Mouse (Mus musculus): ENCODE results near the gene Tbc1d4. TPM values are rescaled to one million over a fixed set of nuclear protein-coding genes. Genes with fewer than 3 reads are reported as not detected.

The Tbc1d4 gene
- total RNA-seq, 2 experiments from 2014 or later, result 5.7 to 6.2 TPM

DNA sequence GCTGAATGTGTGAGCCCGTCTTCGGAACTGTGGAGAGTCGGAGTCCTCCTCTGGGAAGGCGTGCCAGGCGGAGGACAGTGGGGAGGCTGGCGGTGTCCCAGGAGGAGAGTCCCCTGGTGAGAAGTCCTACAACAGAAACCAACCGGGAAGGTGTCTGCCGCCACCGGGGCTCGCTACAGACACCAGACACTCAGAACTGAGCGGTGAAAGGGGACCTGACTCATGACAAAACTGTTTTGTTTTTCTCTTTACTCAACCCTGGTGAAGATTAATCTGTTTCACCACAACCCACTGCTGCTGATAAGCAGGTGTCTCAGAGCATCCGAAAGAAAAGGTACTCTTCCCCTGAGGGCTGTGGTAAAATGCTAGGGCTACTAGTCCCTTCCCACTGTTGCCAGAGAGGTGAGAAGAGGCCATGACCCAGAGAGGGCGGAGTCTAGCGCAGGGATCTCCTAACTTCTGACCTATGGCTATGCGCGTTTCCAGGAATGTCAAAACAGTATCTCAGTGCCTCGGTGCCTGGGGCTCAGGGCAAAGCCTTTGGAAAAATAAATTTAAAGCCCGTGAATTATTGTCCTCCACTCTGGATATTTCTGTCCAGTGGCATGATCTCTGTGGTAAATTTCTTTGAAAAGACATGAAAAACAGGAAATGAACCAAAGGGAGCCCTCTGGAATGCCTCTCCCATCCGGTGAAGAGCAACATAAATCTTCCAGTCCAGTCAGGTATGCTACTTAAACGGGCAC lies 131.7 kb downstream of the Tbc1d4 start:
- no peak for DNase-seq (ENCODE audit: extremely low spot score in 1 of 2, low spot score in 2 of 2)
- intact Hi-C loops (cut with DNase I), result no loop called here

DNA sequence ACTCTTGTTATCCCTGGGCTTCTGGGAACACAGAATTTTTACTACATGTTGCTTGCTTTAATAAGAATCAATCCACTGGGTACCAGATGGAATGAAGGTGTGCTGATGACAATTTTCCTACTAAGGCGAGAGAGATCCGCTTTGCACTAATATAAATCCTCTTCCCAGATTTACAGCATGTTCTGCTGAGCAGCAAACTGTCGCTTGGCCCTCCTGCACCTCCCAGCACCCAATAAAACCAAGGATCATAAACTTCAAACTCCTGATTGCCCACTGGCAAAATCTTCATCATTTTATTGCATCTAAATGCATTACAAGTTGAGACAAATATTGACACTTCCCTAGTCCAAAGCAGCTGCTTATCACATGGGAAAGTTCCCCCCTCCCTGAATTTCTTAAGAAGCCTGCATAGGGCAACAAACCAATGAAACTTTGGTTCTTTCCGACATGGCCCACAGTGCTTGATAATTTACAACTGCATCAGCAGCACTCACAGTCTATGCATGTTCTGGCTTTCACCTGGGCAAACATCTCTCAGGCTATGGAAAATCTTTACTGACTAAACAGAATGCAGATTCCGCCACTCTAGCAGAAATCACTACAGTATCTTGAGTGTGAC lies 139.4 kb downstream of the Tbc1d4 start:
- no peak for DNase-seq (ENCODE audit: extremely low spot score in 1 of 2, low spot score in 2 of 2)
- intact Hi-C loops (cut with DNase I), result no loop called here

DNA sequence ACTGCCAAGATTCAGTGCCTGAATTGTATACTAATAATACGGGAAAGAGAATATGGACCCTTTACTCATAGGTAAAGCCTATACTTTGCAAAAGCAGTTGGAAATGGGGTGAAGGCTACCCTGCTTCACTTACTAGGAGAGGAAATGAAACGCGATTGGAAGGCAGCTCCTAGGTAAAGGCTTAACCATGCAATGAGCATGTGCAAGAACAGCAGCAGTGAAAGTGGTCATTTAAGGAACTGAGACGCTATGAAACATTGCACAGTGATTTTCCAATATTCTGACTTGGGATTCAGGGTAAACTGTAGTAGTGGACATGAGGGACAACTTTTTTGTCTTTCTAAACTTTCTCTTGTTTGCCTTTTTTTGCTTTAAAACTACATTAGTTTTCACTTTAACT lies 140.8 kb downstream of the Tbc1d4 start:
- DNase-seq (ENCODE audit: extremely low spot score in 1 of 2, low spot score in 2 of 2), result no peak
- intact Hi-C loops (cut with DNase I), result no loop called here

DNA sequence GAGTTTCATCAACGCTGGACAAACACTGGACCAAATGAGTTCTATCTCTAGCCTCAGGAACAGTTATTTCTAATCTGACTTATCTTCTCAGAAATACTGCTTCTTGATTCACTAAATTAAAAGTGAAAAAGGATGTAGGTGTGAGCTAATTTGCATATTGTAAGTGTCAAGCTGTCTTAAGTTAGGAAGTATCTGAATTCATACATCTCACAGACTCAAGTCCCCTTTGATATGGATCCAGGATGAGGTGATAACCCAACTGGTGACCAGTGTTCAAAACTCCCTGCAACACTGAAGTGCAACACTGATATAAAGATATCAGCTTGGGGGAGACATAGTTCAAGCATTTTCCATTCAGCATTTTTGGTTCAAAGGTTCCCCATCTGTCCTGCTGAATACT lies 141.5 kb downstream of the Tbc1d4 start:
- DNase-seq (ENCODE audit: extremely low spot score in 1 of 2, low spot score in 2 of 2), result no peak

DNA sequence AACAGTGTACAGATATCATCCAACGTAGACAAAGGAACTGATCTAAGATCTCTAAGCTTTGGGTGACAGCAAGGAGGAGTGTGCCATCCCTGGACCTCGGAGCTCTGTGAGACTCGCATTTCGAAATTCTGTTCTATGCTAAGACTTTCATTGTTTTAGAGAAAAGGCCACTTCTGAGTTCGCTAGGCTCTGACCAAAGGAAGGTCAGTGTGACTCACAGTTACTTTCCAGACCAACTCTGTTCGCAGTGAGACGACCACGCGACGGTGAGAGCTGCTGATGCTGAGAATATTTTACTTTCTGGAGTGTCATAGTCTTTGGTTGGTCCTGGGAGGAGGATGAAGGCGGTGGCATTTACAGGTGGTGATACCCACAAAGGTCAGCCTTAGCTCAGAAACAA lies 142.5 kb downstream of the Tbc1d4 start:
- DNase-seq (ENCODE audit: extremely low spot score in 1 of 2, low spot score in 2 of 2), result no peak
- intact Hi-C loops (cut with DNase I), result no loop called here

More for the DNA sequence above, 141.5 kb downstream of the Tbc1d4 start:
- intact Hi-C loops (cut with DNase I), result no loop called here

DNA sequence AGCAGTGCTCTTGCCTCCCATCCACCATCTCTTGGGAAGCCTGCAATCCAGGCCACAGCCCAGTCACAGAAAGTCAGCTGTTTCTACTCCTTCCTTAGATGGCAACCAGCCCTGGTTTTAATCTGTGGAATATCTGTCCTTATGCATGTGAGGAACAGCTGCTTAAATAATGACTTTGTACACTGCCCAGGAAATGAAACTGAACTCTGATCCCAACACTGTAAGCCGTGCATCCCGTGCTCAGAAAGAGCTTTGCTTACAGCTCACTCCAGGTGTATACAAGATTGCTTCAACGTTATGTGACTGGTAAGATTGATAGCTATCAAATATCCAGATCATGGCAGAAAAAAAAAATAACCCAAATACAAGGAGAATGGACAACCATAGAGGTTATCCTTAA lies 143.1 kb downstream of the Tbc1d4 start:
- intact Hi-C loops (cut with DNase I), result no loop called here
- DNase-seq (ENCODE audit: extremely low spot score in 1 of 2, low spot score in 2 of 2), result no peak

DNA sequence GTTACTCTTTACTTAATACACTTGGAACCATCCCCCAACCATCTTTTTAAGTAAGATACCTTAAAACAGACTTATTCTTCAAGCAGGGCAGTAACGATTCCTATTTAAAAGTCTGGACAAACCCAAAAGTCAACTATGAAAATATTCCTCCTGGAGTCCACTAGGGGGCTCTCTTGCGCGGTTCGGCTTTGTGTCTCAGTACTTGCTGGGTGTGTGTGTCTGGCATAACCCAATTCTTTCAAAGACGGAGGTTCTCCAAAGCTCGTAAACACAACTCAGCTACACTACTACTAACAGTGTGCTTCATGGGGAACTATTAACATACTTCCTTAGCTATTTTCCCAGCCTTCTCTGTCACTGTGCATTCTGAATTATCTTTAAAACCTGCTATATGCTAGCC lies 148.2 kb downstream of the Tbc1d4 start:
- peak; percentile 16 to 51 for DNase-seq (ENCODE audit: extremely low spot score in 1 of 2, low spot score in 2 of 2)
- intact Hi-C loops (cut with DNase I), result no loop called here

DNA sequence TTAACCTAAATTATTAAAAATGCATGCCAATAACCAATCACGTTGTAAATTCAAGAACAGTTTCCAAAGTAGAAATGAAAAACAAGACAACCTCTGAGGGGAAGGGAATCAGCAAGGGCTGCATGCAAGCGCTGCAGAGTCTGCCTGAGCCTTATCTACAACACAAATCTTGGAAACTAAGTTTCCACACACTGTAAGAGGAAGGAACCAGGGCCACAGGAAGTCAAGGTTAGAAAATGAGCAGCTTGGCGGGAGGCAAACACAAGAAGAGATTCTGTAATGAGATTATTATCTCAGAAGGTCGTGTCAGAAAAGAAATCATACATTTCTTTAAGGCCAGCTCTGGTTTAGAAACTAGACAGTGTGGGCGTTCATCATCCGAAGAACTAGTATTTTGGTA lies 156.1 kb downstream of the Tbc1d4 start:
- intact Hi-C loops (cut with DNase I), result no loop called here
- DNase-seq (ENCODE audit: extremely low spot score in 1 of 2, low spot score in 2 of 2), result no peak

DNA sequence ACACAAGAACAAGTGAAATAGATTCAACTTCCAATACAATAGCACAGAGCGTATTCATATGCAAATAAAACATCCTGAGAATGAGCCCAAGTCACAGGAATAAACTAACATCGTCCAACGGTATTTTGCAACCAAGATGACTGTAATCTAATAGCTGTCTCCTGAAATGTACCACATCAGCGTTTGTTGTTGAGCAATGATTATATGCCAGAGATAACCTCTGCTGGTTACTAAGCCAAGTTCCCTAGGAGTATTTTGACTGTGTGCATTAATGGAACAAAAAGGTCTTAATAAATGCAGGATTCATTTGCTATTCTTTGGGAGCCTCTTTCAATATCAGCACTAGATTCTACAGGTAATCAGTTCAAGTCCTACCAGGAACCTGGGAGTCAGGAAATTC lies 161.1 kb downstream of the Tbc1d4 start:
- intact Hi-C loops (cut with DNase I), result no loop called here
- DNase-seq (ENCODE audit: extremely low spot score in 1 of 2, low spot score in 2 of 2), result no peak

DNA sequence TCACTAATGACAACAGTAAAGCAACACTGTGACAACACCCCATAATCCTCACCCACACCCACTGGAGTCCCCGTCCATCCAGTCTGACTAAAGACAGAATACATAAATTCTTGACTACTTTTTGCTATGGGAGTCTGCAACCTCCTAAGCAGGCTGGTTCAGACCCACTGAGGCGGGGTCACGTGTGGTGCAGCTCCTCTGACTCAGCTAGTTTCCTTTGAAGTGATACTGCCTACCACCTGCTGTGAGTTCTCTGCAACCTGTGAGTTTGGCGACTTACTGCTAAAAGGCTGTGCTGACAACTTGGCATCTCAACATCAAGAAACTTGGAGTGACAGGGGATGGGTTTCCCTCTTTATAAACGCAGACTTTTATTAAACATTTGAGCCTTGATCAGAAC lies 163.8 kb downstream of the Tbc1d4 start:
- intact Hi-C loops (cut with DNase I), result no loop called here
- DNase-seq (ENCODE audit: extremely low spot score in 1 of 2, low spot score in 2 of 2), result no peak

DNA sequence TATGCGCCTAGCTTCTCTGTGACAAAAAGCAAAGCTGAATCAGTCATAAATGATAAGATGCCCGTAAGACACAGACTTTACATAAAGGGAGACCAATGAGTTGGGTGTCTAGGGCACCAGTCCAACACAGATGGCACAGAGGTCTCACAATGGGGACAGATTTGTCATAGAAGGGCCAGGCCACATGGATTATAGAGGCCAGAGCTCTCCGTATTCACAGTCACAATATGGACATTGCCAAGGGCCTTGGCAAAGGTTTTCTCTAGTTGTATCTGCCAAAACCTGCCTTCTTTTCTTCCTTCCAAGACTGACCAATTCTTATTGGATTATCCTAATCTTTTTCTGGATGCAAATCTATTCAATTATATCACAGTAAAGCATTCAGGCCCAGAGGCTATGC lies 171.1 kb downstream of the Tbc1d4 start:
- DNase-seq (ENCODE audit: extremely low spot score in 1 of 2, low spot score in 2 of 2), result no peak
- intact Hi-C loops (cut with DNase I), result no loop called here

DNA sequence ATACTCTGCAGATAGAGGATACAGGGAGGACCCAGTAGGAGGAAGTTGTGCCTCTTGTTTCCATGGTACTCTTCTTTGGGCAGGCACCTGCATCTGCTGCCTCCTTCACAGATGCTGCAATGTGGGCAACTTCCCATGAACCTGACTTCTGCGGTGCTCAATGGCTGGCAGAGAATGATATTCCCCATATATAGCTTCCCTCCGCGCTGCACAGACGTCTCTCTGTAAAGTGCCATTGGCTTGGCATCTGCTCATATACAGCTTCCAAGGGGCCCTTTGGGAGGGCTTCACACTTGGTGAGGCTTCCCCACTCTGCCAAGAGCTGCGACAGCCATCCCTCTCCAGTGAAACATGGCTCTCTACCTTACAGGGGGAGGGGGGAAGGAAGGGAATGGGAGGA lies 178.5 kb downstream of the Tbc1d4 start:
- intact Hi-C loops (cut with DNase I), result no loop called here
- DNase-seq (ENCODE audit: extremely low spot score in 1 of 2, low spot score in 2 of 2), result peak; percentile 11 to 40

DNA sequence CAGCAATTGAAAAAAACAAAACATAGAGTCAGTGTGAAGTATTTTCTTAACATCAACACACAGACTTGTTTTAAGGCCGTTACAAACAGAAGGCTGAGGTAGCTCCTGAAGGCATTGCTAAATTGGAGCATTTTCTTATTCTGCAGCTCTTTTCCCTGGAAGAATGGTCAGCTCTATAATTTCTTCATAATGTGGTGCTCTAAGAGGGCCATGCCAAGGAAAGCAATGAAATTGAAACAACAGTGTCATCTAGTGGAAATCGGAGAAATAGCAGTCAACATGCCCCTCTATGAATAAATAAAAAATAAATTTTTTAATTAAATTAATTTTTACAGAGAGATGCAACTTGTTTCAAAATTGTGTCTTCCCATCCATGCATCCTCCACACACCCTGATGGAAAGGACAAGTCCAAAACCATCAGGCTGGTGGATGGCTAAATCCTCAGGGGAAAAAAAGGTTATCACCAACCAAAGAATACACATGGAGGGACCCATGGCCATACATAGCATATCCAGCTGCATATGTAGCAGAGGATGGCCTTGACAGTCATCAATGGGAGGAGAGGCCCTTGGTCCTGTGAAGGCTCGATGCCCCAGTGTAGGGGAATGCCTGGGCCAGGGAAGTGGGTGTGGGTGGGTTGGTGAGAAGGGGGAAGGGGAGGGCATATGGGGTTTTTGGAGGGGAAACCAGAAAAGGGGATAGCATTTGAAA lies 180.0 kb downstream of the Tbc1d4 start:
- intact Hi-C loops (cut with DNase I), result loop anchor here (10.0 kb wide), 1 partner anchor 1494 kb away; no protein-coding TSS in a partner anchor
- DNase-seq (ENCODE audit: extremely low spot score in 1 of 2, low spot score in 2 of 2), result peak in 1 of 2 experiments; percentile 30

DNA sequence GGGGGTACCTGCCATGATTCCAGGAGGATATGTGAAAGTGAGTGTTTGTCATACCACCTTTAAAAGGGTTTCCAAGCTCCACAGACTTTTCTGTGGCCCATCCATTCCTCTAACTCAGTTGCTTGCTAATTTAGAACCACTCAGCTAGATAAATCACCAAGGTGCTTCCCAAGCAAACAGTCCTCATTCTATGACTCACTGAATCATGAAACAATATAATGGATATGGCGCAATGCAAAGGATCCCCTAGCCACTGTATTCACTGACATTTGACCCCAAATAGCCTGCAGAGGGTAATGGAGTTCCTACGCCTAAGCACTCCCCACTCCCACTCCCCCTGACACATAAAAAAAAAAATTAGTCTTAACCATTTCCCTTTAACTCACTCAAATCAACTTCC lies 191.3 kb downstream of the Tbc1d4 start:
- intact Hi-C loops (cut with DNase I), result no loop called here
- DNase-seq (ENCODE audit: extremely low spot score in 1 of 2, low spot score in 2 of 2), result no peak

Other genes with a start within 250 kb of the Tbc1d4 start
- 10 to 100 TPM; 46.6 to 54.8 TPM for gene Commd6, start 31.5 kb upstream of the Tbc1d4 start, total RNA-seq (2021)
- 10 to 100 TPM; 65.6 to 73.2 TPM for gene Uchl3, start 44.8 kb upstream of the Tbc1d4 start, total RNA-seq (2021)
- not detected for gene Gm9922, start 120.6 kb upstream of the Tbc1d4 start, total RNA-seq (2021)
- gene Lmo7, start 120.8 kb upstream of the Tbc1d4 start, total RNA-seq (2021), result 10 to 100 TPM; 97.4 to 98.9 TPM